Mouse (Mus musculus) brain, embryonic 14.5 days (tissue): Measurements from ENCODE around the gene Ttc21a. TPM values are rescaled to one million over a fixed set of nuclear protein-coding genes. Genes with fewer than 3 reads are reported as not detected.

Source experiments
- DNase-seq: peaks from one replicate; pipeline ENCODE4 v3.0.0-alpha.2; 2011; ENCODE audit warnings: low read depth
- CTCF ChIP-seq: fragments of 200-500 bp; IDR thresholded peaks from 2 replicates; pipeline ENCODE4 v1.5.1; 2012; ENCODE audit warnings: inconsistent platforms, mild to moderate bottlenecking, moderate library complexity, borderline replicate concordance; ENCODE audit not compliant: insufficient read depth, insufficient read length; ENCODE audit errors: extremely low read depth
- POLR2A ChIP-seq: fragments of 200-500 bp; IDR thresholded peaks from 2 replicates; pipeline ENCODE4 v1.6.1; 2012; ENCODE audit warnings: mild to moderate bottlenecking, inconsistent platforms, borderline replicate concordance; ENCODE audit not compliant: poor library complexity, insufficient read depth, insufficient read length, severe bottlenecking; ENCODE audit errors: extremely low read depth
- polyA plus RNA-seq: library from polyadenylated mRNA; depleted of rRNA; stranded (reverse); fragments of >200 nt; gene quantifications from 2 replicates; pipeline ENCODE4 v1.2.3, GENCODE M21; 2012

Ttc21a gene
- polyA plus RNA-seq, 1 experiment = 2.1 TPM

GRCm38 (mm10) chr9:119913087-119913838, 24.1 kb upstream of the Ttc21a start:
- TF ChIP-seq CTCF (no peak), POLR2A (no peak)
- DNase-seq = no peak

GRCm38 (mm10) chr9:119919858-119920257, 17.5 kb upstream of the Ttc21a start:
- no peak for DNase-seq
- TF ChIP-seq CTCF = no peak
- no peak for TF ChIP-seq POLR2A

GRCm38 (mm10) chr9:119923462-119923861, 13.9 kb upstream of the Ttc21a start:
- no peak for DNase-seq
- TF ChIP-seq POLR2A (no peak), CTCF (no peak)

GRCm38 (mm10) chr9:119925120-119925657, 12.2 kb upstream of the Ttc21a start:
- peak; percentile 22 for DNase-seq
- TF ChIP-seq CTCF (no peak), POLR2A (no peak)

GRCm38 (mm10) chr9:119925729-119926128, 11.7 kb upstream of the Ttc21a start:
- no peak for DNase-seq
- TF ChIP-seq CTCF (no peak), POLR2A (no peak)

GRCm38 (mm10) chr9:119926497-119926896, 10.9 kb upstream of the Ttc21a start:
- TF ChIP-seq POLR2A = no peak
- no peak for TF ChIP-seq CTCF
- no peak for DNase-seq

- DNase-seq = no peak
- TF ChIP-seq CTCF (no peak), POLR2A (no peak)
These were observed 5.0 kb upstream of the Ttc21a start for GRCm38 (mm10) chr9:119932358-119932757.

GRCm38 (mm10) chr9:119933675-119934074, 3.7 kb upstream of the Ttc21a start:
- DNase-seq = no peak
- TF ChIP-seq CTCF (no peak), POLR2A (no peak)

GRCm38 (mm10) chr9:119938496-119938895, 1.1 kb downstream of the Ttc21a start:
- TF ChIP-seq CTCF (no peak), POLR2A (no peak)
- DNase-seq = no peak

GRCm38 (mm10) chr9:119939646-119940045, 2.2 kb downstream of the Ttc21a start:
- no peak for DNase-seq
- TF ChIP-seq POLR2A (no peak), CTCF (no peak)

- no peak for DNase-seq
- TF ChIP-seq POLR2A (no peak), CTCF (no peak)
These were observed 4.0 kb downstream of the Ttc21a start for GRCm38 (mm10) chr9:119941407-119941806.

GRCm38 (mm10) chr9:119941861-119942260, 4.5 kb downstream of the Ttc21a start:
- DNase-seq = no peak
- TF ChIP-seq POLR2A (no peak), CTCF (no peak)

GRCm38 (mm10) chr9:119943326-119943725, 5.9 kb downstream of the Ttc21a start:
- TF ChIP-seq CTCF (no peak), POLR2A (no peak)
- DNase-seq = no peak

GRCm38 (mm10) chr9:119945173-119945900, 7.9 kb downstream of the Ttc21a start:
- DNase-seq = no peak
- TF ChIP-seq POLR2A (no peak), CTCF (peak; percentile 53; the same call in 1 of the 2 replicates)

- TF ChIP-seq POLR2A (no peak), CTCF (no peak)
- DNase-seq = no peak
These were observed 11.4 kb downstream of the Ttc21a start for GRCm38 (mm10) chr9:119948804-119949203.
